Mouse (Mus musculus) CD4-positive, CD25-positive, alpha-beta regulatory T cell, adult 4 months (primary cell): ENCODE measurements around the gene Apba1. TPM values are rescaled to one million over a fixed set of nuclear protein-coding genes. Genes with fewer than 3 reads are reported as not detected.

Experiments
- ATAC-seq: one replicate; pipeline ENCODE4 v1.8.0; 2017
- polyA plus RNA-seq, 2 experiments: library from polyadenylated mRNA; unstranded; fragments of 100-300 nt; shearing (Covaris generic); gene quantifications; one replicate each; pipeline ENCODE4 v1.2.1; 2017

Apba1 gene
- polyA plus RNA-seq, 2 experiments from 2014 or later, result not detected

- no peak for ATAC-seq
Observed at GRCm38 (mm10) chr19:23977901-23978443, 219.3 kb downstream of the Apba1 start.

GRCm38 (mm10) chr19:23980598-23980997, 221.9 kb downstream of the Apba1 start:
- no peak for ATAC-seq

- no peak for ATAC-seq
Observed at GRCm38 (mm10) chr19:23984186-23984585, 225.5 kb downstream of the Apba1 start.

- ATAC-seq, result no peak
Observed at GRCm38 (mm10) chr19:23987291-23987690, 228.6 kb downstream of the Apba1 start.

GRCm38 (mm10) chr19:23988166-23988565, 229.5 kb downstream of the Apba1 start:
- ATAC-seq, result no peak

GRCm38 (mm10) chr19:23995766-23996399, 237.2 kb downstream of the Apba1 start:
- no peak for ATAC-seq

Other genes with a start within 250 kb of the Apba1 start
- not detected for gene 1700028P14Rik, start 106.1 kb upstream of the Apba1 start, polyA plus RNA-seq
- gene Ptar1, start 71.5 kb upstream of the Apba1 start, polyA plus RNA-seq, result 10 to 100 TPM in 1 of 2 experiments, 1 to 10 TPM in 1; 9.1 to 13.3 TPM